Mouse (Mus musculus): ENCODE results near the gene Ncl. TPM values are rescaled to one million over a fixed set of nuclear protein-coding genes. Genes with fewer than 3 reads are reported as not detected.

Gene Ncl
- 148 and 176 TPM in 2 replicates for total RNA-seq (2015; ENCODE audit: low replicate concordance)
- 169 and 177 TPM in 2 replicates for total RNA-seq (2017; ENCODE audit: low replicate concordance)

DNA sequence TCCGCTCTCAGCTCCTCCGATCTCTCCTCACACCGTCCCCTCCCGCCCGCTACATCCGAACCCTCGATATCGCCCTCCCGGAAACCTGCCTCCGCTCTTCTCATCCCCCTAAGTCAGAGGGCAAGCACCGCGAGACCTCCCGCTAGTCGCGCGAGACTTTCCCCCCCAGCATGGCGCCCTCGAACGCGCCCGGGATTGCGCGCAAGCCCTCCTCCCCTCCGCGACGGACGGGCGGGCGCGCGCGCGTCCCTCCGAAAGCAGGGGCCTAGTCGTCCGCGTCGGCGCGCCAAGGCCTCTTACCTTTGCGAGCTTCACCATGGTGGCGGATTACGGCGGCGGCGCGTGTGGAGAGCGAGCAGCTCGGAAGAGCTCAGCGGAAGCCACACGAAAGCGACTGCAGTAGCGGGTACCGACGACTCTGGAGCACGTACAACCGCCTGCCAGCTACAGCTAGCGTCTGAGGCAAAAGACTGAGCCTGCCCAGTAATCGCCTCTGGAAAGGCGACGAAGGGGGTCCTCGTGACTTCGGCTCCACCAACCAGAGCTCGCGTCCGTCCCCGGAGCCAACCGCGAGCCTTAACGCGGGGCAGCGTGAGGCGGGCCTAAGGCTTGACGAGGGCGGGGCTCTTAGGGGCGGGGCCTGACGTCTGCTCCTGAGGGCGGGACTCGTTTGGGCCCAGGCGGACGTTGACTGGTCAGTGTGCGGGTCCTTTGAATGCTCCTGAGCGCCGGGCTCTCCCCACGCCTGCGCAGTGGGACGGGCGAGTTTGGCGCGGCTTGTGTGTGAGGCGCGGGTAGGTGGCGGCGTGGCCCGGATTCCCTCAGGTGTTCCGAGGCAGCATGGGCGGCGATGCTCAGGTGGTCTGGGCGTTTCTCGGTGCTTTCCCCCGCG is at the start of gene Ncl:
Gene Ncl (minus strand): TSS at position 495 of the 892 bp plus-strand sequence.
- peak; percentile 90 for ATAC-seq (replicated peaks; ENCODE audit: low FRiP score, poor library complexity, severe bottlenecking)

DNA sequence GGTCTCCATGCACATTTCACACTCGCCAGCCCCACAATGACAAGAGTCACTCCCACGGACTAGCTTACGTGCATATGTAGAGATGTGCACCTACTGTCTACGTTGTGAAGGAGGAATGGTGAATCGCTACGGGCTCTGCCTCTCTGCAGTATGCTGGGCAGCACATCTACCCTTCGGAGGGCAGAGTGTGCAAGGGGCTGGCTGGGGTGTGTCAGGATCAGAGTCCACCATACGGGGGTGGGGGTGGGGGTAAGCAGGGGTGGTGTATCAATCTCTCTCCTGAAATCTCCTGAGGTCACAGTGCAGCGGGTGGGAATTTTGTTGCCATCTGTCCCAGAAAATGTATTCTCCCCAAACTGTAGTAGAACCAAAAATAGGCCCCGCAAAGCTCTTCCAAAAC is 49.3 kb upstream of the Ncl start:
- no peak for ATAC-seq (replicated peaks; ENCODE audit: low FRiP score, poor library complexity, severe bottlenecking)

DNA sequence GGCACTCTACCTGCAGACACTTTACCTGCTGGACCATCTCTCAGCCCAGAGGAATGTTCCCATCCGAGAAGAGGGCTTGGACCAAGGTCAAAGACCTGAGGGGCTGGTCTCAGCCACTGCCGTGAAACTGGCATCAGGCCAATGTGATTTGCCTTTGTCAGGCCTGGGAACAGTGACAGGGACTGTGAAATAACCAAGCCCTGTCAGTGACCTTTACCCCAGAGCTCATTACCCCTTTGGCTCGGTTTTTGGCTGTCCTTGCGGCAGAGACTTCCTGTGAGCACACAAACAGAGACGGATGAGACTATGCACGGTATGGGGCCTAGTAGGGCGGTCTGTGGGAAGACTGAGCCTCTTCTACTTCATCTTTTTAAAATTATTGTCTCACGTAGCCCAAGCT is 47.7 kb upstream of the Ncl start:
- no peak for ATAC-seq (replicated peaks; ENCODE audit: low FRiP score, poor library complexity, severe bottlenecking)

DNA sequence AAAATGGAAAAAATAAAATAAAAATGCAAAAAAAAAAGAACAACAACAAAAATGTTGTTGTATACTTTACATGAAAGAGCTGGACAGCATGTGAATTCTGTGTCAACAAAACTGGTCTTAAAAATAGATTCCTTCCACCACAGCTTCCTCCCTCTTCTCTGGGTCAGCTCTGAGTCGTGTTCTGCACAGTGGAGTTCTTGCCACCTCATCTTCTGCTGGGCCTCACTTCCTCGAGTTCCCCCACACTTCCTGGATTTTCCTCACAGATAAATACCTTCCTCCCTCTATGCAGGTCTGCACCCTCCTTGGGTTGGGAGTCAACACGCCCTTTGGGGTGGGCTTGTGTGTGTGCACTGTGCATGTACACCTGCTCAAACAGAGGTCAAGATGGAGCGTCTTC is 47.1 kb upstream of the Ncl start:
- ATAC-seq (replicated peaks; ENCODE audit: low FRiP score, poor library complexity, severe bottlenecking): no peak

DNA sequence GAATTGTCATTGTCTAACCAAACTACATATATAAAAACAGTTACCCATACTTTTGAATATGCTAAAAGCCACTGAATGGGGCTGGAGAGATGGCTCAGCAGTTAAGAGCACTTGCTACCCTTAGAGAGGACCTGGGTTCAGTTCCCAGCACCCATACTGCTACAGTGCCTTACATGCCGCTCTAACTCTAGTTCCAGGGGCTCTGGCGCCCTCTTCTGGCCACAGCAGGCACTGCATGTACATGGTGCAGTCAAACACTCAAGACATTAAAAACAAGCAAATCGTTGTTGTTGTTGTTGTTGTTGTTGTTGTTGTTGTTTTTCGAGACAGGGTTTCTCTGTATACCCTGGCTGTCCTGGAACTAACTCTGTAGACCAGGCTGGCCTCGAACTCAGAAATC is 45.6 kb upstream of the Ncl start:
- ATAC-seq (replicated peaks; ENCODE audit: low FRiP score, poor library complexity, severe bottlenecking): no peak

DNA sequence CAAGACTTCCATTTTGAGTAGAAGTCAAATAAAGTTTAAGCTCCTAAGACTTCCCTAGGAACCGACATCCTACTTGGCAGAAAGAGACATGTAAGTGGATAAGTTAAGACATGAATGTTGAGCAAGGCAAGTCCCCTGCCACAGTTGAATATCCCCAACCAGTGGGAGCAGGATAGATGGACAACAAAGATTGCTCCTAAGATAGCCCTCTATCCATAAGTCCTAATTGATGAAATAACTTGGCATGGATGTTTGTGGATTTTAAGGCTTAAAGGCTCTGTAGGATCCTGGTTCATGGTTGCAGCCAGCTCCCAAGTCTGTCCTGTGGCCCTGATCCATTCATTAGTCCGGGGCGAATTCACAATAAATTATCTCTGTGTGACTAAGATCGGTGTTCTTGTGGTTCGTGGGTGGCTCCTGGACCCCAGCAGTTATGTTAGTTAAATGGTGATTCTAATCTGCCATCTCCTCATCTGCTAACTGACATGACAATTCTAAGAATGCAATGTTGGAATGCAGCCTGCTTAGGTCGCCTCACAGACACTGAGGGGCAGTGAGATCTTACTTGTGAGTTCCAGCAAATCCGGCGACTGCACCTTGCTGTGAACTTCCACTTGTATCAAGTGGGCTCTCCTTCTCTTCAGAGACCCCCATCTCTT is 41.0 kb upstream of the Ncl start:
- no peak for ATAC-seq (replicated peaks; ENCODE audit: low FRiP score, poor library complexity, severe bottlenecking)

DNA sequence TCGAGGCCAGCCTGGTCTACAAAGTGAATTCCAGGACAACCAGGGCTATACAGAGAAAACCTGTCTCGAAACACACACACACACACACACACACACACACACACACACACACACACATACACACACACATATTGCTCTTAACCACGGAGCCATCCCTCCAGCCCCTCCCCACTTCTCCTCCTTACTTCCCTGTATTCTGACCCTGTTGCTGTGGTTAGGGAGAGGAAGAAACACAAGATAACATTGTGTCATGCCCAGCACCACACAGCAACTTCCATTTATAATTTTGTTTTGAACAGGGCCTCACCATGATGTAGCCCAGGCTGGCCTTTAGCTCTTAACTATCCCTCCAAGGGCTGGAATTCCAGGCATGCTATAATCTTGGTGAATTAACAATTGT is 40.1 kb upstream of the Ncl start:
- ATAC-seq (replicated peaks; ENCODE audit: low FRiP score, poor library complexity, severe bottlenecking): no peak

DNA sequence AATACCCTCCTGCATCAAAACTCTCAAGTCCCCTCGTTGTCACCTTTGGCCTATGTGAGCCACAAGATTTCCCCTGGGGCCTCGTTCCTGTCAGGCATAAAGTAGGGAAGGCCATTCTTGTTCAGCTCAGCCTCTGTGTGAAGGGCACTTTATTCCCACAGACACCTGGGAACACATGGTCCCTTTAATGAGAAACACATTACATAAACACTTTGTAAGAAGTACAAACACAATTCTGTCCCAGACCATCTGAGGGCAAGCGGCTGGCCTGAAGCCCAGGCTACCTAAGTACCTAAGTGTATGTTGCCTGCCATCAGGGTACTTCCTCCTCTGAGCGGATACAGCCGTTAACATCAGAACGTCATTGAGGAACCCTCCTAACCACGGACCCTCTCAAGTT is 39.0 kb upstream of the Ncl start:
- ATAC-seq (replicated peaks; ENCODE audit: low FRiP score, poor library complexity, severe bottlenecking): no peak

DNA sequence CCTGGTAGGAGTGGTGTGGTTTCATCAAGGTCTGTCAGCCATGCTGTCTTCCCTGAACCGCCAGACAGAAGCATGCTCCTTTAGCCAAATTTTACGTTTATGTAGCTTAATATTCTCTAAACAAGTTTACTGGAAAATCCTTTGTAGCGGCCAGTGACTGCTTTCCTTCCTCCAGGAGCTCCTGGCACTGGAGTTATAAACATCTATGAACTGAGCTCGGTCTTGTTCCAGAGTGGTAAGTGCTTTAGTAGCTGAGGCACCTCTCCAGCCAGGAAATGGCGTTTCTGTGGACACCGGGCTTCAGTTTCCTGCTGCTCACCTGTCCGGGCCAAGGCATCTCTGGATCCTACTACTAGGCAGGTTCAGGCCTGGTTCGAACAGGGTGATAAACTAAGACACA is 38.4 kb upstream of the Ncl start:
- no peak for ATAC-seq (replicated peaks; ENCODE audit: low FRiP score, poor library complexity, severe bottlenecking)

DNA sequence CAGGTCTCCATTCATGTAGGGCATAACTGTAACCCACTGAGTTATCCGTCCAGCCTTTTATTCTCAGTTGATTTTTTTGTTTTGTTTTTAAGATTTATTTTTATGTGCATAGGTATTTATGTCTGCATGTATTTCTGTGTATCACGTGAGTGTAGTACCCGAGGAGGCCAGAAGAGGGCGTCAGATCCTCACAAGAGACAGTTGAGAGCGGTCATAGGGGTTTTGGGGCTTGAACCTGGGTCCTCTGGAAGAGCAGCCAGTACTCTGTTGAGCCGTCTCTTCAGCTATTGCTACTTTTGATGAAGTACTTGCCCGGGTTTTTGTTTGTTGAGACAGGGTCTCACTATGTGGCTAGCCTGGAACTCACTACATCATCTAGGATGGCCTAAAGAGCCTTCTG is 36.7 kb upstream of the Ncl start:
- ATAC-seq (replicated peaks; ENCODE audit: low FRiP score, poor library complexity, severe bottlenecking): no peak

DNA sequence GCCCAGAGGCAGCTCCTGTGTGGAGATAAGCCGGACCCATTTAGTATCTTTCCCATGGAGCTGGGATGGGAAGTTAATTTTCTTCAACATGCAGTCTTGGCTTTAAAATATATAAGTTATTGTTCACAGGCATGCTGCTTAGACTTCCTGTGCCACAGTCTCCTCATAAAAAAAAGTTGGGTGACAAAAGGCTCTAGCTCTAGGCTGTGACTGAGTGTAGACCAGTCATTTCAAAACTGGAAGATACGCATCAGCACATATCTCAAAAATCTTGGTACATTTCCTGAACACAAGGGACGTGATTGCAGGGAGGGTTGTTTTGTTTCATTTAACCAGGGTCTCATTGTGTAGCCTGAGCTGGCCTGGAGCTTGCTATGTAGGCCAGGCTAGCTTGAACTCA is 35.0 kb upstream of the Ncl start:
- no peak for ATAC-seq (replicated peaks; ENCODE audit: low FRiP score, poor library complexity, severe bottlenecking)

DNA sequence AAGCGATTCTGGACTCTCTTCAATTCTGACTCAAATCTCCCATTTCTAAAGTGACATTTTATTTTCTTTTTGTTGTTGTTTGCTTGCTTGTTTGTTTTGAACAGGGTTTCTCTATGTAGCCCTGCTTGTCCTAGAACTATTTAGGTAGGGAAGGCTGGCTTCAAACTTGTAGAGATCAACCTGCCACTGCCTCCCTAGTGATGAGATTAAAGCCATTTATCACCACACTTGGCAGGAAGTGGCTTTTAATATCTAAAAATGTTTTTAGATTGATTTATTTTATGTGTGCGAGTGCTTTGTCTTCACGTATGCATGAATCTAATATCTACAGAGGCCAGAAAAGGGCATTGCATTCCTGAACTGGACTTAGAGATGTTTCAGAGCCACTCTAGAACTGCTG is 34.0 kb upstream of the Ncl start:
- ATAC-seq (replicated peaks; ENCODE audit: low FRiP score, poor library complexity, severe bottlenecking): no peak

DNA sequence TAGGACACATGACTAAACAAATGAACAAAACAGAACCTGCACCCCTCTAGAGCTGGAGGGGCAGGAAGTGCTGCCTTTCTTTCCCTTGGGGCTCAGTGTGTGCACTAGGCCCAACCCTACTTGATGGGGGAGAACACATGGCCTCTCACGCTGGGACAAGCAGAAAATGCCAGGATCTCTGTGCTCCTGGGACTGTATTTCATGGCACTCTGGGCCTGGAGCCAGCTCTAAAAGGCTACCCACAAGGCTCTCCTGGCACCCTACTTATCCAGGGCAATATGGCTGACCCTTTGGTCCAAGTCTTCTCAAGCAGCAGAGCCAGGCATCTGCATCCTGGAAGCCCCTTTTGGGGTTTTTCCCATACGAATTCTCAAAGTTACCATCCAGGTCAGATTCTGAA is 32.2 kb upstream of the Ncl start:
- no peak for ATAC-seq (replicated peaks; ENCODE audit: low FRiP score, poor library complexity, severe bottlenecking)

DNA sequence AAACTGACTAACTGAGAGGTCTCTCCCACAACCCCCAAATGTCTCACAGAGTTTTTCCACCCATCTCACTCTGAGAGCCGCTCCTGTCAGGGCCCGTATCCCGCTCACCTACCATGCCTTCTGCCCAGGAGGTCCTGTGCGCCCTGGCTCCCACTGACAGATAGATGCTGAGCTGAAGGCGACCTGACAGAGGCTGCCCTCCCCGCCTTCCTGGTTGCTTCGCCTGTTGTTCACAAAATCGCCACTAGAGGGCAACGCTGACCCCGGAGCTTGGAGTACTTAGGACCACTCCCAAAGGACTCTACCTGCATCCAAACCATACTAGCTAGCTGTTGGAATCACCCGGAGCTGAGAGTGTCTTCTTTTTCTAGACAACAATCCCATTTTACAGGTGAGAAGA is 30.0 kb upstream of the Ncl start:
- peak; percentile 67; the same call in 1 of the 2 replicates for ATAC-seq (replicated peaks; ENCODE audit: low FRiP score, poor library complexity, severe bottlenecking)

DNA sequence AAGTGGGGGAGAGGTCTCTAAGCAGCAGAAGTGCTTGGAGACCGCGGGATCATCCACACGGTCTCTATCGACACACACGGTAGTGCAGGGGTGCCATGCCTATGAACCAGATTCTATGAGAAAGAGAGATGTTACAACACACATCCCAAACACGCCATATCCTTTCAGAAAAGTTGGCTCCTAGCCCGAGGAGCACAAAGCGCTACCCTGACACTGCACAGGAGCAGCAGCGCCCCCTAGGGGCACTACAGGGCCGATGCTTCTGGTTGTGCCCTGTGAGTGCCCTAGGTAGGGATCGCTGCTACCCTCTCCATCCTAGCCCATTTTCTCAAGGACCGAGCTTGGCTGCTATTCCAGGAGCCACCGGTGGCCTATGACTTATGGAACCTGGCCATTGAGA is 21.8 kb upstream of the Ncl start:
- ATAC-seq (replicated peaks; ENCODE audit: low FRiP score, poor library complexity, severe bottlenecking): peak; percentile 76

DNA sequence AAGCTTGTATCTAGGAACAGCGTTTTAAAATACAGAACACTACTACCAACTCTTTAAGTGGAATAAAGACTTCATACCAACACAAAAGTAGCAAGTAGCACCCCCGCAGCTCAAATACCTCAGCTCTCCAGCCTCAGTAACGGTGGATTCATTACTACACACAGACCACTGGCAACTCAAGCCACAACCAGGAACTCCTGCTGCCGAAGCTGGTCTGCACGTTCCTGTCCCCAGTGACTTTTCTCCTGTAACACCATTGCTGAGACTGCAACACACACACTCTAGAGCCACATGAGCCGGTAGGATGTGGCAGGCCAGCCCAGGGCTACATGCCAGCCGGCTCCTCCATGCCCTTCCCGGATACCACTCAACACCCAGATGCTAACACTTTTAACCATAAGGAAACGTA is 20.0 kb upstream of the Ncl start:
- ATAC-seq (replicated peaks; ENCODE audit: low FRiP score, poor library complexity, severe bottlenecking): no peak

DNA sequence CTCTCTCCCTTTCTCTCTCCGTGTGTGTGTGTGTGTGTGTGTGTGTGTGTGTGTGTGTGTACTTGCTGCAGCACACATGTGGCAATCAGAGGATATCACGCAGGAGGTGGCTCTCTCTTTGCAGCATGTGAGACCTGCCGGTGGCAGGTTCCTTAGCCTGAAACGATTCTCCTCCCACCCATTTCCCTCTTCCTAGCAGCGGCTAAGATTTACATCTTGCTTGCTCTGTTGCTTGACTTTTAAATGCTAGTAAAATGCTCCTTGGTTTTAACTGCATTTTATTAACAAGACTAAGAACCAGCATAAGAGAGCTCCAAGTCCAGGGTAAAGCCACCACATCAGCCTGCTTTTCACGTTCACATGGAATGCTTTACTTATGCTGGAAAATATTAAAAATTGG is 19.5 kb upstream of the Ncl start:
- no peak for ATAC-seq (replicated peaks; ENCODE audit: low FRiP score, poor library complexity, severe bottlenecking)

DNA sequence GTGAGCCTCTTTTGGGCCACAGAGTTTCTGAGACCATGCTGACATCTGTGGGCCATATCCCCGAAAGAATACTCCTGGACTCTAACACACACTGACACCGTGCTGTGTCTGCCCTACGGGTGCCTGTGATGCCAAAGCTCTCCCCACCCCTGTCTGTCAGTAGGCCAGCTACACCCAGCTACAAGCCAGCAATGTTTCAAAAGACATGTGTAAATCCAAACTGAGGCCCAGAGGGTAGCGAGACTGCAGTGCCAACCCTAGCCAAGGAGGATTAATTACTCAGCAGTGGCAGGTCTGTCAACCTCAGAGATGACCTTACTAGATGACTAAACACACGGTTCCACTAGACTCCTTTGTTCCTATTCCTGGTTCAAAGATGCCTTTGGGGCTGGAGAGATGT is 17.2 kb upstream of the Ncl start:
- no peak for ATAC-seq (replicated peaks; ENCODE audit: low FRiP score, poor library complexity, severe bottlenecking)

DNA sequence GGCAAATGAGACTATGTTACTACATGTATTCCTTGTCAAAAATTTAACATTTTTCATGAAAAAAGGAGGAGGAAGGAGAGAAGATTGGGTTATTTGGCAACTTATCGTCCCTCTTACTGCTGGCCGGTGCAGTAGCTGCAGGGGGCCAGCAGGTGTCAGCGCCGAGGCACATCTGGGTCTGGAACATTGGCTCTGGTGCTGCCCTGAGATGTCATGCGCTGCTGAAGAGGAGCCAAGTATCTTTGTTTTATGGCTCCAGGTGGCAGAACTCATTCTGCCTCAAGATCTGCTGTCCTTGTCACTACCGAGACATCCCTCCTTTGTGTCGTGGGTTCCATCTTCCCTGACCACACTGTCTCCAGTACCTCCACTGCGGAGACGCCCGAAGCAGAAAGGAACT is 12.8 kb upstream of the Ncl start:
- peak; percentile 89 for ATAC-seq (replicated peaks; ENCODE audit: low FRiP score, poor library complexity, severe bottlenecking)

DNA sequence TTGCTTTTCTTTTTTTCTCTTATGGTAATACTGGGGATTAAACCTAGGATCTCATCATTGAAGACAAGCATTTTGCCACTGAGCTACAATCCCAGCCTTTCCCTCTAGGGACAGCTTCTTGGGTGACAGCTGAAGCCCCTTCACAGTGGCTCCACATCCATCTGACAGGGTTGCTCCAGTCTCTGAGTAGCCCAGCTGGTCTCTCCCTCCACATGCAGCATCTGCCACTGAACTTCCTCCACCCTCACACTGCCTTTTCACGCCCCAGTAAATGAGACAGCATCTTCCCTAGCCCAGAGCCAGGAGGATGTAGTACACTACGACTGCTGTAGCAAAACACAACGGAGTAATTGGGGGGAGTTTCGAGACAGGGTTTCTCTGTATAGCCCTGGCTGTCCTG is 8.9 kb upstream of the Ncl start:
- ATAC-seq (replicated peaks; ENCODE audit: low FRiP score, poor library complexity, severe bottlenecking): no peak

DNA sequence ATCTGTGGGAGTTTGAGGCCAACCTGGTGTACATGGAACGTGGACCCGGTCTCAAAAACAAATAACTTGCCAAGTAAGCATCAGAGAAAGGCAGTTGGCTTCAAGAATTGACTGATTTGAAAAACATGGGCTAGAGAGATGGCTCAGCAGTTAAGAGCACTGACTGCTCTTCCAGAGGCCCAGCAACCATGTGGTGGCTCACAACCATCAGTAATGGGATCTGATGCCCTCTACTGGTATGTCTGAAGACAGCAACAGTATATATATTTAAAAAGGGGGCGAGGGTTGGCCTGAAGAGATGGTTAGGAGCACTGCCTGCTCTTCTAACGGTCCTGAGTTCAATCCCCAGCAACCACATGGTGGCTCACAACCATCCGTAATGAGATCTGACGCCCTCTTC is 4.5 kb upstream of the Ncl start:
- no peak for ATAC-seq (replicated peaks; ENCODE audit: low FRiP score, poor library complexity, severe bottlenecking)
